Mouse (Mus musculus) liver, embryonic 14.5 days (tissue): ENCODE results near the gene Rps6kb2.

ENCODE experiments used
- CTCF ChIP-seq: IDR thresholded peaks from 2 replicates; pipeline ENCODE4 v1.5.1; 2016; ENCODE audit warnings: antibody characterized with exemption, low read depth, control low read depth
- EP300 ChIP-seq: IDR thresholded peaks from 2 replicates; pipeline ENCODE4 v1.6.1; 2016; ENCODE audit warnings: antibody characterized with exemption, low read depth

GRCm38 (mm10) chr19:4183689-4184088, 20.5 kb upstream of the Rps6kb2 start:
- no peak for TF ChIP-seq CTCF
- no peak for TF ChIP-seq EP300
